Mouse (Mus musculus) megakaryocyte, embryonic 14.5 days (primary cell): ENCODE data around the gene Kcnk18.

Source experiments
- FLI1 ChIP-seq: IDR thresholded peaks from 2 replicates; pipeline ENCODE4 v1.6.1; 2012; ENCODE audit warnings: low read length, inconsistent platforms, mixed read lengths
- GATA1 ChIP-seq: IDR thresholded peaks from 3 replicates; pipeline ENCODE4 v1.6.1; 2012; ENCODE audit warnings: mixed read lengths, low read length, inconsistent platforms, borderline replicate concordance

- TF ChIP-seq FLI1 (no peak), GATA1 (no peak)
These were observed 54.2 kb downstream of the Kcnk18 start for GRCm38 (mm10) chr19:59273190-59273589.
